Mouse (Mus musculus) lung, adult 2 months (tissue): Measurements from ENCODE around the gene Klhl29.

Source experiments
- CTCF ChIP-seq: fragments of 200-500 bp; IDR thresholded peaks from 2 replicates; pipeline ENCODE4 v1.5.1; 2011; ENCODE audit warnings: mild to moderate bottlenecking, low read length, control low read depth; ENCODE audit not compliant: insufficient read depth
- POLR2A ChIP-seq: fragments of 200-500 bp; IDR thresholded peaks from 2 replicates; pipeline ENCODE4 v1.6.1; 2011; ENCODE audit warnings: low read depth, mild to moderate bottlenecking, control low read depth, low read length, borderline replicate concordance; ENCODE audit errors: extremely low read depth

- TF ChIP-seq CTCF (no peak), POLR2A (no peak)
Measured at GRCm38 (mm10) chr12:5044141-5044540, 331.3 kb downstream of the Klhl29 start.
